Mouse (Mus musculus) telencephalon, adult 2 months (tissue): Measurements from ENCODE around the gene Vmn1r120.
"Not testable (repeated sequence)": the region's sequence is repeated elsewhere in the genome, so short reads cannot be mapped to it uniquely, and the experiment has no call there.

Experiments used
- DNase-seq: peaks from one replicate; pipeline ENCODE4 v3.0.0-alpha.2; 2011; ENCODE audit warnings: low read depth, low spot score

Gene Vmn1r120

GRCm38 (mm10) chr7:21053684-21054083 is at the start of gene Vmn1r120:
Vmn1r120 (minus strand) TSS chr7:21053784.
- not testable (repeated sequence) for DNase-seq

DNA sequence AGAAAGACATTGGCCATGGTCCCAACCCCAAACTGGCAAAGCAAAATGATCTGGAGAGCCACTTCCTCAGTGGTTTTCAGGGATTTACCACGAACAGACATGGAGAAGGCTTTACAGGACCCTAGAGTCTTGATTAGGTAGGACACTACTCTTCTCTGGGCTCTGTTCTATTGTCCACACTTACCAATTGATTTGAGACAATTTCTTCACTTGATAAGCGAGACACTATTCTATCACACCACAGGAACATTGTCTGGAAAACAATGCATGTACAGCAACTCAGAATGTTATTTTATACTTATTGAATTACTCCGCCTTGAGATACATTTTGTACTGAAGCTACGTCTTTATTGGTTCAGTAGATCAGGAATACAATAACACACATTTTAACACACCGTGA is 44.8 kb upstream of the Vmn1r120 start, which contains the start of gene Vmn1r121:
Gene Vmn1r121, minus strand, starts transcription at position 101 of the 400 bp plus-strand sequence.
- DNase-seq: not testable (repeated sequence)

- not testable (repeated sequence) for DNase-seq
Measured at GRCm38 (mm10) chr7:21012355-21012754, 41.2 kb downstream of the Vmn1r120 start, which contains the start of gene Vmn1r119. Vmn1r119 (minus strand) TSS chr7:21012455.
